Mouse (Mus musculus): ENCODE measurements around the gene Tmem268. TPM values are rescaled to one million over a fixed set of nuclear protein-coding genes. Genes with fewer than 3 reads are reported as not detected.

The Tmem268 gene
- polyA plus RNA-seq, 1 experiment from 2014 or later: 10.8 TPM

DNA sequence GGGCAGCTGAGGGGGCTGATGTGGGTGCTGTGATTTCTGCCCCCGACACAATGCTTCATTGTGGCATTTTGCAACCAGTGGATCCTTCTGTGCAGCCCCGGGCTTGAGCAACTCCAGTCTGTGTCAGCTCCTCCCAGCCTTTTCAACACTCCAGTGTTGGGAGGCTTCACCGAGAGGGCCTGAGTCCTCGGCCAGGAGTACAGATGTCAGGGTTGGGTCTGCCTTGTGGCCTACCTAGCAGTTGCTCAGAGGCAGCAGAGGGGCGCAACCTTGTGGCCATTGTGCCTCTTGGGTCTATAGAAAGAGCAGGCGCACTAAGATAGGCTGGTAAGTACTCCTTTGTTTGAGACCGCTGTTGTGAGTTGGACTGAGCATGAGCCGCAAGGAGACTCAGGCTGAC lies 1.5 kb downstream of the Tmem268 start:
- Histone ChIP-seq H3K9me3 (ENCODE audit: control insufficient read depth, low read length) (no peaks in the 10 kb centered on the region), H3K36me3 (ENCODE audit: control insufficient read depth, insufficient read depth, low read length) (no peaks in the 10 kb centered on the region; the same call in 1 of the 2 replicates), H3K27ac (replicated peaks; ENCODE audit: low read depth, low read length) (no peak overlapping the region), H3K27me3 (ENCODE audit: control insufficient read depth, insufficient read depth, low read length) (no peaks in the 10 kb centered on the region), H3K4me1 (ENCODE audit: control insufficient read depth, insufficient read depth, low read length) (peaks cover 20% of the 10 kb centered on the region), H3K9ac (ENCODE audit: low read length) (no peak overlapping the region), H3K4me2 (ENCODE audit: low read depth, severe bottlenecking) (no peak overlapping the region; the same call in 1 of the 2 replicates), H3K4me3 (ENCODE audit: low read depth, low read length) (no peak overlapping the region)
- no peak for DNase-seq (ENCODE audit: low spot score)
- ATAC-seq (ENCODE audit: insufficient number of reproducible peaks, low FRiP score, low TSS enrichment, low read depth): no peak
- 80% methylated on average over 8 of the region's 8 CpGs for WGBS

DNA sequence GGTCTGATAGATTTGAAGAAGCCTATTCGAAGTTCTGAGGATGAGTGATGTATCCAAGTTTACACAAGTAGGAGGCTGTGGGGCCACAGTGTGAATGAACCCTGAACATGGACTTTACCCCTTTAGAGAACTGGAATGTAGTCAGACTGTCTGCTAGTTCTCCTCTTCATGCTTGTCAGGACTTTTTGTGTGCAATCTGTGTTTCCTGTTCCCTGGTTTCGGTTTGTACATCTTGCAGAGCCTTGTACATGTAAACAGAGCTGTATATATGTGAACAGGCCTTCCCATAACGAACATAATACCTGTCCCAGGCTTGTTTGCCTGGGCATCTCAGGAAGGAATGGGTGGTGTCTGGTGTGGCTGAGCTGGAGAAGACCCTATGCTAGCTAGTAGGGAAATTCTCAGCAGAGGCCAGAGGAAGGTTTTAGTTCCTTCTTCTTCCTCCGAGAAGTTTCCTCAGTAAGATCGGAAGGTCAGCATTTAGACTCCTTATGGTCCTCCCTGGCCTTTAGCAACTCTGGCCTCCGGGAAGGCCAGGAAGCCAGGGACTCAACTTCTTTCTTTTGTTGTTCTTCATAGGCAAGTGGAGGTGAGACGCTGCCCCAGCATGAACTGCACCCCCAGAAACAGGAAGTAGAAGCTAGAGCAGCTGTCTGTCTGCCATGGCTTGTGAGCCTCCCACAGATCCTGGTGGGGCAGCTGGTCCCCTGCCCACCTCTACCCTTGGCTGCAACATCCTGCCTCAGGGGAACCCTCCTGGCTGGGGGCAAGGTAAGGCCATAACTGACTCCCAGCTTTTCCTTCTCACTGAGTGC lies 3.5 kb downstream of the Tmem268 start:
- no peak overlapping the region for H3K27ac ChIP-seq (replicated peaks; ENCODE audit: low read depth, low read length)
- no peak overlapping the region for H3K4me3 ChIP-seq (ENCODE audit: low read depth, low read length)
- ATAC-seq (ENCODE audit: insufficient number of reproducible peaks, low FRiP score, low TSS enrichment, low read depth): no peak
- no peak overlapping the region for H3K4me2 ChIP-seq (ENCODE audit: low read depth, severe bottlenecking)
- H3K4me1 ChIP-seq (ENCODE audit: control insufficient read depth, insufficient read depth, low read length): peaks cover 20% of the 10 kb centered on the region
- WGBS: 81% methylated on average over 7 of the region's 7 CpGs
- no peak for DNase-seq (ENCODE audit: low spot score)
- no peak overlapping the region for H3K9ac ChIP-seq (ENCODE audit: low read length)
- no peaks in the 10 kb centered on the region for H3K27me3 ChIP-seq (ENCODE audit: control insufficient read depth, insufficient read depth, low read length)
- H3K9me3 ChIP-seq (ENCODE audit: control insufficient read depth, low read length): no peaks in the 10 kb centered on the region
- H3K36me3 ChIP-seq (ENCODE audit: control insufficient read depth, insufficient read depth, low read length): no peaks in the 10 kb centered on the region; the same call in 1 of the 2 replicates

DNA sequence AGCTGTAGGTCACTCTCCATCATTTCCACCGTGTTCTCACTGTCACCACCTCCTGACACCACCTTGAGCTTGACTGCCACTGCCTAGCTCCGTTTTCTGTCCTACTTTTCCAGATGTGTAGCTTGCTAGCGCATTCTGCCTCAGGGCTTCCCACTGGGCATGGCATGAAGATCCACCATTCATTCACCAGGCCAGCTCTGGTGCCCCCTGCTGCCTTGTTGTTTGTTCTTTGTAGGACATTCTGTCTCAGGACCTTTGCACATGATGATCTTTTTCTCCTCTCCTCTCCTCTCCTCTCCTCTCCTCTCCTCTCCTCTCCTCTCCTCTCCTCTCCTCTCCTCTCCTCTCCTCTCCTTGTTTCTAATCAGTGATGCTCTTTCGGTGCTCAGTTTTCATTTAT lies 4.2 kb downstream of the Tmem268 start:
- H3K4me1 ChIP-seq (ENCODE audit: control insufficient read depth, insufficient read depth, low read length): peaks cover 15% of the 10 kb centered on the region
- DNase-seq (ENCODE audit: low spot score) (no peak), ATAC-seq (ENCODE audit: insufficient number of reproducible peaks, low FRiP score, low TSS enrichment, low read depth) (no peak)
- WGBS: 89% methylated on average over 4 of the region's 4 CpGs
- H3K9ac ChIP-seq (ENCODE audit: low read length): no peak overlapping the region
- no peak overlapping the region for H3K4me3 ChIP-seq (ENCODE audit: low read depth, low read length)
- no peak overlapping the region for H3K4me2 ChIP-seq (ENCODE audit: low read depth, severe bottlenecking)
- no peaks in the 10 kb centered on the region for H3K9me3 ChIP-seq (ENCODE audit: control insufficient read depth, low read length)
- no peaks in the 10 kb centered on the region for H3K27me3 ChIP-seq (ENCODE audit: control insufficient read depth, insufficient read depth, low read length)
- H3K36me3 ChIP-seq (ENCODE audit: control insufficient read depth, insufficient read depth, low read length): no peaks in the 10 kb centered on the region; the same call in 1 of the 2 replicates
- no peak overlapping the region for H3K27ac ChIP-seq (replicated peaks; ENCODE audit: low read depth, low read length)

DNA sequence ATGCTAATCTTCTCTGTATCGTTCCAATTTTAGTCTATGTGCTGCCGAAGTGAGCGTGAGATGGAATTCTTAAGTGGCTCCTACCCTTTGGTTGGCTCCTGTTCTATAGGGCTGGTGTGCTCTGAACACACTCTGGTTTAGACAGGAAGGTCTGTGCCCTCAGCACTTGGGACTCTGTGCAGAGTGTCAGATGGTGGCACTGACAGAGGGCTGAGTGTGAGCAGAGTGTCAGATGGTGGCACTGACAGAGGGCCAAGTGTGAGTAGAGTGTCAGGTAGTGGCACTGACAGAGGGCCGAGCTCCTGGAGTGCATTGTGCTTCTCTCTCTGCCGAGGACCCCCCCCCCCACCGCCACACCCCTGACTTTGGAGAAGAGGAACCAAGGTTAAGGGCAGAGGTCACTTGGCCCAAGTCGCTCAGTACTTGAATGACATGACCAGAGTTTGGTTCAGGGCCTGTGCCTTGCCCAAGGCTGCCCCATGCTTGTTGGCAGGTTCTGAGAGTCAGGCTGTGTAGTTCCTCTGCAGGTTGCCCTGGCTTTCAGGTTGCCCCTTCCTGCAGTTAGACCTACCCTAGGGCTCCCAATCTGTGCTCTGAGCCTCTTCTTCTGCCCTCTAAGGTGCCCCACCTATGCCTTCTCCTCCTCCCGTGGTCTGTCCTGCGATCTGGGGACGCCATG lies 9.3 kb downstream of the Tmem268 start:
- ATAC-seq (ENCODE audit: insufficient number of reproducible peaks, low FRiP score, low TSS enrichment, low read depth) (0 out of 2 replicates have a peak, but pooled peaks have one; percentile 8), DNase-seq (ENCODE audit: low spot score) (no peak)
- H3K4me2 ChIP-seq (ENCODE audit: low read depth, severe bottlenecking): no peak overlapping the region
- H3K36me3 ChIP-seq (ENCODE audit: control insufficient read depth, insufficient read depth, low read length): no peaks in the 10 kb centered on the region; the same call in 1 of the 2 replicates
- H3K4me1 ChIP-seq (ENCODE audit: control insufficient read depth, insufficient read depth, low read length): peaks cover 2% of the 10 kb centered on the region; the same call in 1 of the 2 replicates
- no peak overlapping the region for H3K4me3 ChIP-seq (ENCODE audit: low read depth, low read length)
- 94% methylated on average over 10 of the region's 10 CpGs for WGBS
- H3K9ac ChIP-seq (ENCODE audit: low read length): no peak overlapping the region
- no peaks in the 10 kb centered on the region for H3K9me3 ChIP-seq (ENCODE audit: control insufficient read depth, low read length)
- no peaks in the 10 kb centered on the region for H3K27me3 ChIP-seq (ENCODE audit: control insufficient read depth, insufficient read depth, low read length)
- H3K27ac ChIP-seq (replicated peaks; ENCODE audit: low read depth, low read length): no peak overlapping the region

DNA sequence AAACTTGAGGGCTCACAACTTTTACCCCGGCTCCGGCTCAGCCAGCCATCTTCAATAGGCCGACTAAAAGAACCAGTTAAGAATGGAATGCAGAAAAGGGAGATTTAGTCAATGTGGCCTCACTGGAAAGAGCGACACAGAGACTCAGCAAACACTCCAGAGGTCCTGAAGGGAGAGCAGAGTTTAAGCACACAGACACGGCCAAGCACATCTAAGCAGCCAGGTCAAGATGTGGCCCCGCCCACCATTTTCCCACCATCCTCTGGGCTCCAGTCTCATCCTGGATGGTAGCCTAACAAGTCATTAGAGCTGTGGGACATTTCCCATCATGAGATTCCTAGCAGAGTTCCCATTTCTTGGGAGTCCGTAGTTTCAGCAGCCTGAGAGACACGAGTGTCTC lies 10.7 kb downstream of the Tmem268 start:
- DNase-seq (ENCODE audit: low spot score): no peak
- Histone ChIP-seq H3K36me3 (ENCODE audit: control insufficient read depth, insufficient read depth, low read length) (no peaks in the 10 kb centered on the region; the same call in 1 of the 2 replicates), H3K4me1 (ENCODE audit: control insufficient read depth, insufficient read depth, low read length) (peaks cover 2% of the 10 kb centered on the region; the same call in 1 of the 2 replicates), H3K27ac (replicated peaks; ENCODE audit: low read depth, low read length) (no peak overlapping the region), H3K9ac (ENCODE audit: low read length) (no peak overlapping the region), H3K9me3 (ENCODE audit: control insufficient read depth, low read length) (no peaks in the 10 kb centered on the region), H3K4me3 (ENCODE audit: low read depth, low read length) (no peak overlapping the region), H3K4me2 (ENCODE audit: low read depth, severe bottlenecking) (no peak overlapping the region), H3K27me3 (ENCODE audit: control insufficient read depth, insufficient read depth, low read length) (no peaks in the 10 kb centered on the region)
- WGBS: 84% methylated on average over 8 of the region's 8 CpGs
- no peak for ATAC-seq (ENCODE audit: insufficient number of reproducible peaks, low FRiP score, low TSS enrichment, low read depth)

DNA sequence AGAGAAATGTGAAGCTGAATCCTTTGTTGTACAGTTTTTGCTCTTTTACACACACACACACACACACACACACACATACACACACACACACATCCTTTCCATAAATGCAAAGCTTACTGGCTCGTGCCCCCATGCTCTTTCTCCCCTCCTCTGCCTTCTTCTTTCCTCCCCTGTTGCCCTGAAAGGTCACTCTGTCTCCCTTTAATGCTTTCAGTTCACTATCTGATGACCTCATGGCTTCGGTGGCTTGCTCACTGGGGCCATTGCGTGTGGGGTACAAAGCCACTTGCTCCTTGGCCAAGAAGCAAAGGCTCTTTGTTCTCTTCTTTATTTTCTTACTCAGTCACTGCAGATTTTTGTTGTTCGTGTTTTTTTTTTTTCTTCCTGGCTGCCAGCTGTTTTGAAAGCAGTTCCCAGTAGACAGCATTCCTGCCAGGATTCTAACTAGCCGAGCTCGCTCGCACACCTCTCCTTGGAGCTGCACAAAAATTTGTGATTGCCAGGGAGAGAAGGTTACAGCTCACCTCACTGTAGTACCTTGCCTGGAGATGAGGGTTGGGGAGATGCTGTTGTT lies 11.7 kb downstream of the Tmem268 start:
- H3K27ac ChIP-seq (replicated peaks; ENCODE audit: low read depth, low read length): peak overlapping the region; percentile 9; the same call in 1 of the 2 replicates
- no peak overlapping the region for H3K4me3 ChIP-seq (ENCODE audit: low read depth, low read length)
- no peaks in the 10 kb centered on the region for H3K27me3 ChIP-seq (ENCODE audit: control insufficient read depth, insufficient read depth, low read length)
- H3K9ac ChIP-seq (ENCODE audit: low read length): no peak overlapping the region
- WGBS: 44% methylated on average over 7 of the region's 7 CpGs
- ATAC-seq (ENCODE audit: insufficient number of reproducible peaks, low FRiP score, low TSS enrichment, low read depth) (no peak), DNase-seq (ENCODE audit: low spot score) (no peak)
- H3K36me3 ChIP-seq (ENCODE audit: control insufficient read depth, insufficient read depth, low read length): no peaks in the 10 kb centered on the region; the same call in 1 of the 2 replicates
- peaks cover 2% of the 10 kb centered on the region; the same call in 1 of the 2 replicates for H3K4me1 ChIP-seq (ENCODE audit: control insufficient read depth, insufficient read depth, low read length)
- no peaks in the 10 kb centered on the region for H3K9me3 ChIP-seq (ENCODE audit: control insufficient read depth, low read length)
- no peak overlapping the region for H3K4me2 ChIP-seq (ENCODE audit: low read depth, severe bottlenecking)

DNA sequence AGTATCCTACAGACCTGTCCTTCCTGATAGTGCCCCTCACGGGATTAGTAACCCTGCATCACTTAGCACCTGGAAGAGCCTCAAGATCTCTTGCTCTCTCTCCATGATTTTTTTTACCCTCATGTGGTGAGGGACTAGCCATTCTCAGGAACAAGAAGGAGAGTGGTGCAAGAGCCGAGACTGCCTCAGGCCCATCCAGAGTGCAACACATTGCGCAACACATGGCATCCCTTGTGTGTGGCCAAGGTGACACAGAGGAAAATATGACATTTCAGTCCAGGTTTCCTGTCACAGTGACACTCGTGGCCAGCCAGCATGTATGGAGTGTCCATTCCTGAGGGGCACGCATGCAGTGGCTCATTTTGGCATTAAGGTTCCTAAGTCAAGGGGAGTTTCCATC lies 14.0 kb downstream of the Tmem268 start:
- Histone ChIP-seq H3K36me3 (ENCODE audit: control insufficient read depth, insufficient read depth, low read length) (peaks cover 1% of the 10 kb centered on the region; the same call in 1 of the 2 replicates), H3K4me2 (ENCODE audit: low read depth, severe bottlenecking) (no peak overlapping the region), H3K27ac (replicated peaks; ENCODE audit: low read depth, low read length) (no peak overlapping the region), H3K9ac (ENCODE audit: low read length) (no peak overlapping the region), H3K4me3 (ENCODE audit: low read depth, low read length) (no peak overlapping the region), H3K27me3 (ENCODE audit: control insufficient read depth, insufficient read depth, low read length) (no peaks in the 10 kb centered on the region), H3K4me1 (ENCODE audit: control insufficient read depth, insufficient read depth, low read length) (peaks cover 2% of the 10 kb centered on the region; the same call in 1 of the 2 replicates), H3K9me3 (ENCODE audit: control insufficient read depth, low read length) (peaks cover 3% of the 10 kb centered on the region; the same call in 1 of the 2 replicates)
- DNase-seq (ENCODE audit: low spot score) (no peak), ATAC-seq (ENCODE audit: insufficient number of reproducible peaks, low FRiP score, low TSS enrichment, low read depth) (no peak)
- WGBS: 92% methylated on average over 5 of the region's 5 CpGs

DNA sequence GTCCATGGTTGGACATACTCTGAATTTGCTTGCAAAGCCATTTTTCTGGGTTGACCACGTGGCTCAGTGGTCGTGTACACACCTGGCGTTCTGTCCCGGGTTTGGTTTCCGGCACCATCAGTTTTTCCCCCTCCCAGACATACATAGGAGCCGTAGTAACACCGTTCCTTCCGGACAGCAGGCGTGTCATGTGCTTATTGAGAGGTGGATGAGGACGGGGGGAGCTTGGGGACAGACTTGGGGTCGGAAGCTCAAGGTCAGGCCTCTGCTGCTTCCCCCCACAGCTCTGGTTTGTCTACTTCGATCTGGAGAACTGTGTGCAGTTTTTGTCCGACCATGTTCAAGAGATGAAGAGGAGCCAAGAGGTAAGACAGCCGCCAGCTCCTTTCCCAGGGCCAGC lies 21.1 kb downstream of the Tmem268 start:
- WGBS: 93% methylated on average over 14 of the region's 14 CpGs
- ATAC-seq (ENCODE audit: insufficient number of reproducible peaks, low FRiP score, low TSS enrichment, low read depth): no peak

More for the DNA sequence above, 21.1 kb downstream of the Tmem268 start:
- Histone ChIP-seq H3K36me3 (ENCODE audit: control insufficient read depth, insufficient read depth, low read length) (peaks cover 4% of the 10 kb centered on the region; the same call in 1 of the 2 replicates), H3K27me3 (ENCODE audit: control insufficient read depth, insufficient read depth, low read length) (no peaks in the 10 kb centered on the region), H3K27ac (replicated peaks; ENCODE audit: low read depth, low read length) (peak overlapping the region; percentile 52; the same call in 1 of the 2 replicates), H3K9me3 (ENCODE audit: control insufficient read depth, low read length) (peaks cover 4% of the 10 kb centered on the region; the same call in 1 of the 2 replicates), H3K9ac (ENCODE audit: low read length) (no peak overlapping the region), H3K4me3 (ENCODE audit: low read depth, low read length) (no peak overlapping the region), H3K4me2 (ENCODE audit: low read depth, severe bottlenecking) (no peak overlapping the region), H3K4me1 (ENCODE audit: control insufficient read depth, insufficient read depth, low read length) (peaks cover 20% of the 10 kb centered on the region)
- no peak for DNase-seq (ENCODE audit: low spot score)
